Mouse (Mus musculus): ENCODE data around the gene Ints7. TPM values are rescaled to one million over a fixed set of nuclear protein-coding genes. Genes with fewer than 3 reads are reported as not detected.

The Ints7 gene
- 10 to 100 TPM; 40.3 to 43.2 TPM for polyA plus RNA-seq (2017; shearing (Covaris generic))

GRCm38 (mm10) chr1:191575458-191576247, at the start of gene Ints7, which contains the start of gene Dtl:
Gene Ints7 (plus strand): TSS chr1:191575636.
Gene Dtl (minus strand): TSS chr1:191575544.

Other genes starting within 250 kb of the Ints7 start
- gene Tmem206, start 249.7 kb upstream of the Ints7 start, polyA plus RNA-seq (2017; shearing (Covaris generic)) = 10 to 100 TPM; 19.9 to 32.0 TPM
- gene Ppp2r5a, start 172.4 kb upstream of the Ints7 start, polyA plus RNA-seq (2017; shearing (Covaris generic)) = 100 to 1,000 TPM; 245 to 260 TPM
- gene Dtl, start 92 bp upstream of the Ints7 start, polyA plus RNA-seq (2017; shearing (Covaris generic)) = 10 to 100 TPM in 1 of 2 experiments, 1 to 10 TPM in 1; 9.7 to 14.7 TPM
- gene Lpgat1, start 142.2 kb downstream of the Ints7 start, polyA plus RNA-seq (2017; shearing (Covaris generic)) = 10 to 100 TPM; 19.0 to 29.0 TPM
- 1 to 10 TPM; 7.9 to 8.0 TPM for gene Nek2, start 245.8 kb downstream of the Ints7 start, polyA plus RNA-seq (2017; shearing (Covaris generic))

Measured in activated CD4-positive, CD25-positive, alpha-beta regulatory T cell (primary cell).